26 mouse cellular contexts compared by ENCODE assay signal in the genomic region with DNA sequence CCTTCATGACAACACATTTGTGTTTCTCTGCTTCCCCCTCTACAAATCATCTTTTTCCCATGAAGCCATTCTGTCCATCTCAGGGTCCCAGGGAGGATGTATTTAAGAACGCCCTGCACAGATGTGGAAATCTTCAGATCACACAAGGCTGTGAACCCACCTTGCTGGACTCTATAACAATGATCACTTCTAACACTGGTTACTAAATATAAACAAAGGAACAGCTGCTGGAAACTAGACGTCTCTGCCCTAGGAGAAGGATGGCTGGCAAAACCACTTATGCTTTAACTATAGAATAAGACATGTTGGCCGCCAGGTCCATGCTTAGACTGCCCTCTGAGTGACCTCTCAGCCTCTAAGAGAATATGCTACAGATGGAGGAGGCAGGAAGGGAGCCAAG.
DNase-seq lines count a peak whose midpoint lies in the region; ATAC-seq and TF ChIP-seq lines count a peak whose summit lies in the region.
"Had no signal": no experiment of that assay in that cellular context is flagged by ENCODE, and none has a peak within 500 bp of the region (broad histone marks: within the 10 kb centered on the region; RNA-seq: fewer than 3 reads in every experiment).

No protein-coding gene starts in this region.

- intact Hi-C loops in heart, postnatal 36 days (cut with DNase I), result no loop called here

- no peaks in the 10 kb centered on the region for H3K36me3 ChIP-seq in forebrain, embryonic 10.5 days (replicated peaks)
- no peaks in the 10 kb centered on the region for H3K36me3 ChIP-seq in forebrain, postnatal 0 days (ENCODE audit: insufficient read depth)
- no peaks in the 10 kb centered on the region for H3K36me3 ChIP-seq in heart, embryonic 10.5 days
- H3K36me3 ChIP-seq in midbrain, embryonic 11.5 days (ENCODE audit: control insufficient read depth, insufficient read depth, low read length), result no peaks in the 10 kb centered on the region
- H3K36me3 ChIP-seq in midbrain, embryonic 10.5 days, result no peaks in the 10 kb centered on the region
- H3K36me3 ChIP-seq in liver, embryonic 11.5 days (ENCODE audit: control insufficient read depth, insufficient read depth, low read length), result no peaks in the 10 kb centered on the region
- H3K36me3 ChIP-seq: embryonic facial prominence, embryonic 15.5 days; G1E had no signal

- no peak for DNase-seq in forebrain, embryonic 10.5 days (ENCODE audit: extremely low spot score, low spot score)
- DNase-seq in forebrain, postnatal 0 days, result no peak
- no peak for DNase-seq in heart, embryonic 10.5 days (ENCODE audit: low spot score)
- no peak for DNase-seq in heart, postnatal 36 days
- peak; percentile 72 for DNase-seq in midbrain, embryonic 11.5 days (ENCODE audit: low spot score, missing footprints)
- DNase-seq in midbrain, embryonic 10.5 days (ENCODE audit: low spot score), result no peak
- no peak for DNase-seq in liver, embryonic 11.5 days (ENCODE audit: low spot score)
- DNase-seq: adrenal gland, adult 8-10 months; adrenal gland, postnatal 14 days; adrenal gland, postnatal 36 days; B cell, adult 2 months; cerebellum, adult 11-12 months; cerebellum, adult 2 months; cerebellum, adult 9-10 months; cerebellum, postnatal 10 days; cerebellum, postnatal 25 days had no signal

- peaks cover 20% of the 10 kb centered on the region for H3K4me1 ChIP-seq in forebrain, embryonic 10.5 days
- H3K4me1 ChIP-seq in forebrain, postnatal 0 days (ENCODE audit: insufficient read depth), result peaks cover 10% of the 10 kb centered on the region; the same call in 1 of the 2 replicates
- peaks cover 45% of the 10 kb centered on the region for H3K4me1 ChIP-seq in heart, embryonic 10.5 days
- H3K4me1 ChIP-seq in midbrain, embryonic 11.5 days (ENCODE audit: control insufficient read depth, insufficient read depth, low read length), result no peaks in the 10 kb centered on the region
- H3K4me1 ChIP-seq in midbrain, embryonic 10.5 days, result peaks cover 10% of the 10 kb centered on the region
- H3K4me1 ChIP-seq in liver, embryonic 11.5 days (replicated peaks; ENCODE audit: control insufficient read depth, insufficient read depth, low read length), result no peaks in the 10 kb centered on the region

- TF ChIP-seq CTCF in forebrain, postnatal 0 days (IDR thresholded peaks at IDR 0.05; ENCODE audit: low read depth), result no peak

- no peaks in the 10 kb centered on the region for H3K27me3 ChIP-seq in forebrain, embryonic 10.5 days (ENCODE audit: poor library complexity, severe bottlenecking)
- H3K27me3 ChIP-seq in forebrain, postnatal 0 days (ENCODE audit: insufficient read depth, low read length), result no peaks in the 10 kb centered on the region
- no peaks in the 10 kb centered on the region for H3K27me3 ChIP-seq in heart, embryonic 10.5 days (ENCODE audit: insufficient read depth, poor library complexity, severe bottlenecking)
- no peaks in the 10 kb centered on the region for H3K27me3 ChIP-seq in midbrain, embryonic 11.5 days (ENCODE audit: control insufficient read depth, insufficient read depth, low read length)
- no peaks in the 10 kb centered on the region for H3K27me3 ChIP-seq in midbrain, embryonic 10.5 days (ENCODE audit: low read depth, poor library complexity, severe bottlenecking)
- H3K27me3 ChIP-seq in liver, embryonic 11.5 days (replicated peaks; ENCODE audit: control insufficient read depth, insufficient read depth, low read length), result no peaks in the 10 kb centered on the region
- H3K27me3 ChIP-seq: CH12.LX; embryonic facial prominence, embryonic 13.5 days; embryonic facial prominence, embryonic 15.5 days; forebrain, embryonic 13.5 days; forebrain, embryonic 15.5 days had no signal

- no peak overlapping the region for H3K4me3 ChIP-seq in forebrain, embryonic 10.5 days
- no peak overlapping the region for H3K4me3 ChIP-seq in forebrain, postnatal 0 days (ENCODE audit: low read depth, low read length)
- H3K4me3 ChIP-seq in heart, embryonic 10.5 days, result no peak overlapping the region
- H3K4me3 ChIP-seq in midbrain, embryonic 11.5 days (ENCODE audit: low read depth, low read length), result no peak overlapping the region
- no peak overlapping the region for H3K4me3 ChIP-seq in midbrain, embryonic 10.5 days
- H3K4me3 ChIP-seq in liver, embryonic 11.5 days (ENCODE audit: low read depth, low read length), result no peak overlapping the region
- H3K4me3 ChIP-seq: embryonic facial prominence, embryonic 13.5 days; embryonic facial prominence, embryonic 15.5 days; erythroblast, embryonic 14.5 days; forebrain, embryonic 13.5 days; forebrain, embryonic 15.5 days had no signal

- ATAC-seq in forebrain, postnatal 0 days, result no peak
- ATAC-seq in midbrain, embryonic 11.5 days (ENCODE audit: low FRiP score), result no peak
- ATAC-seq in liver, embryonic 11.5 days (replicated peaks; ENCODE audit: low FRiP score), result no peak
- ATAC-seq: activated CD4-positive, CD25-positive, alpha-beta regulatory T cell, adult 4 months; CD4-positive, CD25-positive, alpha-beta regulatory T cell, adult 4 months; forebrain, embryonic 13.5 days; forebrain, embryonic 15.5 days; Patski had no signal

- no peaks in the 10 kb centered on the region for H3K9me3 ChIP-seq in forebrain, embryonic 10.5 days
- no peaks in the 10 kb centered on the region for H3K9me3 ChIP-seq in forebrain, postnatal 0 days (ENCODE audit: low read length)
- no peaks in the 10 kb centered on the region for H3K9me3 ChIP-seq in heart, embryonic 10.5 days
- H3K9me3 ChIP-seq in midbrain, embryonic 11.5 days (ENCODE audit: control insufficient read depth, low read length), result no peaks in the 10 kb centered on the region
- no peaks in the 10 kb centered on the region for H3K9me3 ChIP-seq in midbrain, embryonic 10.5 days (replicated peaks)
- H3K9me3 ChIP-seq in liver, embryonic 11.5 days (ENCODE audit: control insufficient read depth, low read length), result no peaks in the 10 kb centered on the region
- H3K9me3 ChIP-seq: embryonic facial prominence, embryonic 13.5 days; embryonic facial prominence, embryonic 15.5 days; forebrain, embryonic 13.5 days; forebrain, embryonic 15.5 days; G1E had no signal

- 0 out of 2 replicates have a peak overlapping the region, but pooled peaks have one; percentile 26 for H3K27ac ChIP-seq in forebrain, embryonic 10.5 days
- no peak overlapping the region for H3K27ac ChIP-seq in forebrain, postnatal 0 days (ENCODE audit: low read depth, low read length)
- H3K27ac ChIP-seq in heart, embryonic 10.5 days, result 0 out of 2 replicates have a peak overlapping the region, but pooled peaks have one; percentile 30
- no peak overlapping the region for H3K27ac ChIP-seq in midbrain, embryonic 11.5 days (ENCODE audit: low read depth, low read length)
- H3K27ac ChIP-seq in midbrain, embryonic 10.5 days (replicated peaks), result no peak overlapping the region
- no peak overlapping the region for H3K27ac ChIP-seq in liver, embryonic 11.5 days (ENCODE audit: low read depth, low read length)
- H3K27ac ChIP-seq: embryonic facial prominence, embryonic 13.5 days; embryonic facial prominence, embryonic 15.5 days; forebrain, embryonic 13.5 days; forebrain, embryonic 15.5 days had no signal

- WGBS in forebrain, embryonic 10.5 days, result 76% methylated on average over 3 of the region's 3 CpGs
- WGBS in forebrain, postnatal 0 days, result 70% methylated on average over 3 of the region's 3 CpGs
- 49% methylated on average over 3 of the region's 3 CpGs for WGBS in heart, embryonic 10.5 days
- WGBS in midbrain, embryonic 11.5 days, result 80% methylated on average over 3 of the region's 3 CpGs
- WGBS in midbrain, embryonic 10.5 days, result 83% methylated on average over 3 of the region's 3 CpGs
- 65% methylated on average over 3 of the region's 3 CpGs for WGBS in liver, embryonic 11.5 days

- no peak overlapping the region for H3K4me2 ChIP-seq in forebrain, postnatal 0 days (ENCODE audit: low read depth)
- H3K4me2 ChIP-seq in midbrain, embryonic 11.5 days, result no peak overlapping the region
- H3K4me2 ChIP-seq in liver, embryonic 11.5 days, result no peak overlapping the region
- H3K4me2 ChIP-seq: embryonic facial prominence, embryonic 13.5 days; embryonic facial prominence, embryonic 15.5 days; forebrain, embryonic 13.5 days; forebrain, embryonic 15.5 days had no signal

- no peak overlapping the region for H3K9ac ChIP-seq in forebrain, postnatal 0 days
- no peak overlapping the region for H3K9ac ChIP-seq in midbrain, embryonic 11.5 days (ENCODE audit: low read length)
- no peak overlapping the region for H3K9ac ChIP-seq in liver, embryonic 11.5 days (ENCODE audit: low read depth, low read length)
- H3K9ac ChIP-seq: embryonic facial prominence, embryonic 13.5 days; embryonic facial prominence, embryonic 15.5 days; forebrain, embryonic 13.5 days; forebrain, embryonic 15.5 days had no signal

Comparison
In these comparisons a context has a peak if more than half of its experiments do, and no peak if none do; other contexts are left out.
1. H3K27ac ChIP-seq: peak in forebrain, embryonic 10.5 days (single experiment) and heart, embryonic 10.5 days (single experiment); none in forebrain, postnatal 0 days (single experiment), midbrain, embryonic 11.5 days (single experiment), midbrain, embryonic 10.5 days (single experiment) and liver, embryonic 11.5 days (single experiment).